Mouse (Mus musculus) cerebellum, adult 2 months (tissue): Measurements from ENCODE around the gene Tex44. TPM values are rescaled to one million over a fixed set of nuclear protein-coding genes. Genes with fewer than 3 reads are reported as not detected.
"Not testable (repeated sequence)": the region's sequence is repeated elsewhere in the genome, so short reads cannot be mapped to it uniquely, and the experiment has no call there.

Source experiments
- DNase-seq, 2 experiments: peaks; one replicate each; pipeline ENCODE4 v3.0.0; 2021
- H3K27ac ChIP-seq: fragments of 200-500 bp; 2 replicates; pipeline ENCODE4 v1.5.1; 2012; ENCODE audit warnings: low read length, control low read depth, inconsistent platforms; ENCODE audit not compliant: insufficient read depth
- H3K27me3 ChIP-seq: fragments of 200-500 bp; 2 replicates; pipeline ENCODE4 v1.6.1; 2012; ENCODE audit warnings: inconsistent platforms, mild to moderate bottlenecking, low read length, moderate library complexity; ENCODE audit not compliant: control insufficient read depth, insufficient read depth
- H3K4me1 ChIP-seq: fragments of 200-500 bp; 2 replicates; pipeline ENCODE4 v1.6.1; 2011; ENCODE audit warnings: low read length; ENCODE audit not compliant: control insufficient read depth, insufficient read depth
- H3K4me3 ChIP-seq: fragments of 200-500 bp; replicated peaks from 2 replicates; pipeline ENCODE3; 2011; ENCODE audit warnings: mild to moderate bottlenecking, low read depth, low read length, control low read depth; ENCODE audit not compliant: insufficient read depth
- CTCF ChIP-seq: fragments of 200-500 bp; IDR thresholded peaks from 2 replicates; pipeline ENCODE4 v1.5.1; 2011; ENCODE audit warnings: low read depth, mild to moderate bottlenecking, control low read depth, low read length, moderate library complexity, borderline replicate concordance; ENCODE audit not compliant: insufficient read depth
- POLR2A ChIP-seq: fragments of 200-500 bp; IDR thresholded peaks from 2 replicates; pipeline ENCODE4 v1.6.1; 2011; ENCODE audit warnings: low read length, control low read depth, borderline replicate concordance; ENCODE audit not compliant: insufficient read depth
- WGBS: fragments of 180-500 bp; shearing (Covaris S2); methylation state at CpG from one replicate; pipeline ENCODE4 v1.1.7; 2018; 5-methylcytosine and 5-hydroxymethylcytosine counted together
- polyA plus RNA-seq: library from polyadenylated mRNA; depleted of rRNA; stranded (reverse); fragments of >200 nt; gene quantifications from 2 replicates; pipeline ENCODE4 v1.2.3, GENCODE M21; 2012; rRNA removed

Tex44 gene
- polyA plus RNA-seq, 1 experiment: not detected

DNA sequence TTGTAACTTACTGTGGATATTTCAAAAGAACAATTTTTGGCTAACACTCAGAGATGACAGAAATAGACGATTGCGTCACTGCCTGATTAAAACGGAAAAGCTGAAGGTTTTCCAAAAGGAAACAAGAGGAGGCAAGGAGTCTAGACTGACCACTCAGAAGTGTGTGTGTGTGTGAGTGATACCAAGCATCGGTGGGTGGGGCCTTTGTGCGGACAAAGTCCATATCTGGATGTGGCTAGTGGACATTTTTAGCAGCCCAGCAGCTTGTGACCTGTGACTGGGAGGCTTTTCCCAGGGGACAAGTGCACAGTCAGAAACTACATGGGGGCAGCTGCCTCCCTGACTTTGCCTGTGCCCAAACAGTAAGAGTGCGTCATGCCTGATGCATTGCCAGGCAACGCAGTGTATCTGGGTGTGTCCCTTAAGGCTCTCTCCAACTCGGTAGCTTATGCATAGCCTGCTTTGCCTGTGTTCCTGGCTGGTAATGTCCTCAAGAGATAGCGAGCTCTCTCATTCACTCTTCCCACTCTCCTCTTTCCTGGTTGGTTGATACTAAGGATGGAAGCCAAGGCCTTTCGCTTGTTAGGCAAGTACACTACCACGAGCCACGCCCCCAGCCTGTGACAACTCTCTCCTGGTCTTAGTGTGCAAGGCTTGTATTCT, 44.5 kb downstream of the Tex44 start:
- 13% methylated on average over 12 of the region's 12 CpGs for WGBS
- H3K27me3 ChIP-seq: no peaks in the 10 kb centered on the region
- TF ChIP-seq POLR2A (no peak), CTCF (no peak)
- peak; percentile 81 to 85 for DNase-seq
- no peak overlapping the region for H3K4me3 ChIP-seq
- H3K4me1 ChIP-seq: peaks cover 13% of the 10 kb centered on the region
- H3K27ac ChIP-seq: peak overlapping the region; percentile 86

DNA sequence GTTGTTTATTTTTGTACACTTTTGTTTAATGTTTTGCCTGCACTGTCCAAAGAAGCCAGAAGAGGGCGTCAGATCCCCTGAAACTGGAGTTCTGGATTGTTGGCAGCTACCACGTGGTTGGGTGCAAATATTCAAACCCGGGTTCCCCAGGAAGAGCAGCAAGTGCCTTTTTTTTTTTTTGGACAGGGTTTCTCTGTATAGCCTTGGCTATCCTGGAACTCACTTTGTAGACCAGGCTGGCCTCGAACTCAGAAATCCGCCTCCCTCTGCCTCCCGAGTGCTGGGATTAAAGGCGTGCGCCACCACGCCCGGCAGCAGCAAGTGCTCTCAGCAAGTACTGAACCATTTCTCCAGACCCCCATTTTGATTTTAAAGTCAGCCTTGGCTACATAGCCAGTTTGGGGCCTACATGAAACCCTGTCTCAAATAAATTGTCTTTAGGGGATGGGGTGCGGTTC, 45.4 kb downstream of the Tex44 start:
- not testable (repeated sequence) for H3K27me3 ChIP-seq, H3K4me3 ChIP-seq
- Histone ChIP-seq H3K4me1 (peaks cover 13% of the 10 kb centered on the region), H3K27ac (peak overlapping the region; percentile 92)
- DNase-seq: peak; percentile 58 to 65
- TF ChIP-seq CTCF: peak; percentile 54; the same call in 1 of the 2 replicates
- WGBS: 67% methylated on average over 11 of the region's 11 CpGs

DNA sequence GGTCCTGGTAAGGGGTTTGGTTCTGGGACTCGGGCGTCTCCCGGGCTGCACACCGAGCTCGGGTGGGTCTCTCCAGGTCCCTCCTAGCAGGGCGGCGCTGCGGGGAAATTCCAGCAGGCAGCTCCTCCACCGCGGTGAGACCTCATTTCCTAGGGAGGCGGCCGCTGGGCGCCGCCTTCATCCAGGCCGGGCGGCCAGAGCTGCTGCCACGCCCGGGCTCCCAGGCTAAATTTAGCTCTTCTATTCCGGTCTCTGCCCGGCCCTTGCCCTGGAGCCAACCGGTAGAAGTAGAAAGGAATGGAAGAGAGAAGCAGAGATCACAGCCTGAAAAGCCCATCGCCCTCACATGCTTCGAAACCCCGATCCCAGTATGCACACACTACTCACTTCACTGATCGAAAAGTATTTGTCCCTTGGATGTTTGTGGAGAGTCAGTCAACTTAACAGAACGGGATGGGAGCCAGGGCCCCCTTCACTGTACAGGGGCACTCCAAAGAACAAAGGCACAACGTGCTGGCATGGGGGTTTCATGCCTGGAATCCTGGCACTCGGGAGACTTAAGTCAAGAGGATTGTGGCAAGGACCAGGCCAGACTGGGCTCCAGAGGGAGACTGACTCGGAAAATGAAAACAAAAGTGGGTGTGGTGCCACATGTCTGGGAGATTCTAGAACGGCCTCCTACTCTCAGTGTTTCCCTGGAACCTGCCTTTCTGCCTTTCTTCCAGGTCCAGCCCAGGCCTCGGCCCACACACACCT, 46.2 kb downstream of the Tex44 start:
- Histone ChIP-seq H3K27me3 (no peaks in the 10 kb centered on the region), H3K27ac (peak overlapping the region; percentile 92), H3K4me1 (peaks cover 13% of the 10 kb centered on the region), H3K4me3 (peak overlapping the region; percentile 23)
- DNase-seq: peak; percentile 80 to 86
- TF ChIP-seq CTCF: no peak
- TF ChIP-seq POLR2A: no peak
- WGBS: 3% methylated on average over 31 of the region's 31 CpGs

DNA sequence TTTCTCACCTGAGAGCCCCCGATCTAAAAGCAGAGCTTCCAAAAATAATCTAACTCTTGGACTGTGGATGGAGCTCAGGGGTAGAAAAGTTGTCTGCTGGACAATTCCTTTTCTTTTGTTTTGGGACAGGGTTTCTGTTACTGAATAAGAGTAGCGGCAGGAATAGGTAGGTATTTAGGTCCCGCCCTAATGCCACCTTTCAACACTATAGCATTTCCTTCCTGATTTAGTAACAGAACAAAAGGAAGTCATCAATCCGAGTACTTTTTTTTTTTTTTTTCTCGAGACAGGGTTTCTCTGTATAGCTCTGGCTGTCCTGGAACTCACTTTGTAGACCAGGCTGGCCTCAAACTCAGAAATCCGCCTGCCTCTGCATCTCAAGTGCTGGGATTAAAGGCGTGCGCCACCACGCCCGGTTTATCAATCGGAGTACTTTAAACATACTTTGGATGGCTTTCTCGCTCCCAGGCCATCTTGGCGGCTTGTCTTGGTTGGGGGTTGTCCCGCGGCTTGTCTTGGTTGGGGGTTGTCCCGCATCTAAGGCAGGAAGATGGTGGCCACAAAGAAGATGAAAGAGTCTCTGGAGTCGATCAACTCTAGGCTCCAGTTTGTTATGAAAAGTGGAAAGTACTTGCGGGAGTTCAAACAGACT, 47.1 kb downstream of the Tex44 start:
- Histone ChIP-seq H3K4me3 (no peak overlapping the region), H3K27me3 (no peaks in the 10 kb centered on the region), H3K4me1 (peaks cover 13% of the 10 kb centered on the region), H3K27ac (peak overlapping the region; percentile 92; the same call in 1 of the 2 replicates)
- WGBS: 95% methylated on average over 18 of the region's 18 CpGs
- no peak for TF ChIP-seq POLR2A
- no peak for TF ChIP-seq CTCF
- no peak for DNase-seq

Other genes with a start within 250 kb of the Tex44 start
- 1.0 and 1.3 TPM in 2 replicates for gene B3gnt7, start 123.5 kb upstream of the Tex44 start, polyA plus RNA-seq
- gene Ncl, start 66.9 kb upstream of the Tex44 start, polyA plus RNA-seq: 105 and 134 TPM in 2 replicates
- gene Nmur1, start 101 bp upstream of the Tex44 start, polyA plus RNA-seq: 1.6 and 1.8 TPM in 2 replicates
- 610 and 672 TPM in 2 replicates for gene Ptma, start 100.4 kb downstream of the Tex44 start, polyA plus RNA-seq
- gene Pde6d, start 156.3 kb downstream of the Tex44 start, polyA plus RNA-seq: 84.2 and 87.1 TPM in 2 replicates
- 29.8 and 30.9 TPM in 2 replicates for gene Cops7b, start 156.6 kb downstream of the Tex44 start, polyA plus RNA-seq
- 18.7 and 21.1 TPM in 2 replicates for gene Nppc, start 244.2 kb downstream of the Tex44 start, polyA plus RNA-seq